Mouse (Mus musculus) ES-Bruce4 (cell line): ENCODE measurements around the gene Gm44805.

Experiments
- CTCF ChIP-seq: IDR thresholded peaks from one replicate; pipeline ENCODE4 v1.8.1; 2011; ENCODE audit warnings: low read depth, low read length
- EP300 ChIP-seq: IDR thresholded peaks from 2 replicates; pipeline ENCODE4 v1.6.1; 2011; ENCODE audit warnings: low read depth, low read length; ENCODE audit not compliant: insufficient read depth
- POLR2A ChIP-seq: IDR thresholded peaks from one replicate; pipeline ENCODE4 v1.8.1; 2011; ENCODE audit warnings: low read length; ENCODE audit not compliant: insufficient read depth

DNA sequence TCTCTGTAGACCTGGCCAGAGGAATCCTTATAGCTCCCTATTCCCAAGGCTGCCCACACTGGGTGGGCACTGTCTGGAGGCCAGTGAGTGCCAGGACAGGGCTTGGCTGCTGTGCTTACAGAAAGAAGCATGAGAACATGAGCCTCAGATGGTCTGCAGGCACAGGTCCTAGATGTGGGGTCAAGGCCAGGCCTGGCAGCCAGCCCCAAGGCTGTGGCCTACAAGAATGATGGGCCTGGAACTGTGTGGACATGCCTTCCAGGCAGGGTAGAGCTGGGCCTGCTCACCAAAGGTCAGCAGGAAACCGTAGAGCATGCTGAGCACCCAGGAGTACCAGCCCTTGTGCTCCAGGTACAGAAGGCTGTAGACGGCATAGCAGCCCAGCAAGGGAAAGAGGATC is 46.6 kb downstream of the Gm44805 start:
- TF ChIP-seq CTCF (no peak), EP300 (no peak), POLR2A (no peak)
